Mouse (Mus musculus): ENCODE measurements around the gene 4933415A04Rik.

- no peak for TF ChIP-seq GATA1 (IDR thresholded peaks at IDR 0.05; ENCODE audit: low read length)
- TF ChIP-seq TAL1 (IDR thresholded peaks at IDR 0.05; ENCODE audit: low read length) = no peak
These were observed 34.9 kb downstream of the 4933415A04Rik start for GRCm38 (mm10) chr11:43621769-43622168.

All from erythroblast, embryonic 14.5 days (primary cell).